Mouse (Mus musculus): ENCODE measurements around the gene Abr.

DNA sequence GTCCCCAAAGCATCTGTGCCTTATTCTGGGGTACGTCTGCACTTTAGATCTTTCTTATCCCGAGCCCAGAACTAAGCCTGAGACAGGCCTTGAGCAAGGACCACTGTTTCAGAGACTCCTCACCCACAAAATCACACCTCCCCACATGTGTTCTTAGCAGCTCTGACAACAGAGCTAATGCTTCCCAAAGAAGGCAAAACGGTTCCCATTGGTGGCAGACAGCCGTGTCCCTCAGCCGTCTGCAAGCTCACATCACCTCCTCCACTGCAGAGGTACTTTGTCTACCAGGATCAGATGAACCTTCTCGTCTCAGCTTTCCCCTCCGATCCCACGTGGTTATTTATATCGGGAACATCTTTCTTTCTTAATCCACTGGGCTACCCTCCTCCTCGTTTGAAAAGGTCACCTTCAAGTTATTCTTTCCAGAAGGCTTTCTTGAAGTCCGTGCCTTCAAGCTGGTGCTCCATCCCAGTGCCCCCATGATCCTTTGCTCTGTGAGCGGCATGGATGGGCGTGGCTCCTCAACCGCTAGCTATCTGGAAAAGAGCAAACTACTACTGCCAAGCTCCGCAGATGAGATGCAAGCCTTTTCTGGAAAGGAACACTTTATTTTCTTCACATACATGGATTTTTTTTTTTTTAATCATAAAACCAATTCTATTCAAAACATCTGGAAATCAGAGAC lies 240.8 kb downstream of the Abr start:
- TF ChIP-seq POLR2A (IDR thresholded peaks at IDR 0.05; ENCODE audit: borderline replicate concordance, extremely low read depth, insufficient read depth, insufficient read length, poor library complexity, severe bottlenecking): no peak
- no peak for TF ChIP-seq CTCF (IDR thresholded peaks at IDR 0.05; ENCODE audit: borderline replicate concordance, extremely low read depth, insufficient read depth, insufficient read length)

Data from brain, embryonic 14.5 days (tissue).